Mouse (Mus musculus): ENCODE data around the gene Alad. TPM values are rescaled to one million over a fixed set of nuclear protein-coding genes. Genes with fewer than 3 reads are reported as not detected.
A peak's percentile ranks its signal among the peaks of the same experiment; 100 is the strongest.

Gene Alad
- polyA plus RNA-seq, 1 experiment from 2014 or later: 141 TPM

DNA sequence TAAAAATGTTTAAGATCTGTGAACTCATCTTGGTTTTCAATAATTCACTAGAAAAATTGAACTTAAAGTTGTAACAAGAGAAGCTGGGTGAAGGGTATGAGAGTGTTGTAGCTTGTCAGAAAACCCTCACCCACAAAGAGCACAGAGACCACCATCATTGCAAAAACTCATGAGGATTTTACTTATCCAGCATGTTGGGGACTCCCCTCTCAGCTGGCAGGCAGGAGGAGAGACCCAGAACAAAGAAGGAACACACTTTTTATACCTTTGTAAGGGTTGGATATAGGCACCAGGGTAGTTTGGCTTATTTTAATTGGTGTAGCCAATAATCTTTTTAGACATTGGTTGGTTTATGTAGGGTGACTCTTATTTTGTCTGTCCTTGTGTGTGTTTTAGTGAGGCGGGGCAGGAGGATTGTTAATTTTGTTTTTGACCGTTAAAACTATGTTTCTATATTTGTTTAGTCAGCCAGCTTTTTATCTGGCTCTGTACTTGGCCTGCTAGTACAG lies 1.2 kb upstream of the Alad start:
- Histone ChIP-seq H3K9ac (ENCODE audit: low read length) (no peak overlapping the region; the same call in 1 of the 2 replicates), H3K4me1 (replicated peaks; ENCODE audit: control insufficient read depth, insufficient read depth, low read length) (peaks cover 38% of the 10 kb centered on the region), H3K36me3 (ENCODE audit: control insufficient read depth, insufficient read depth, low read length) (peaks cover 6% of the 10 kb centered on the region), H3K27ac (ENCODE audit: low read length) (no peak overlapping the region), H3K4me3 (ENCODE audit: low read length) (no peak overlapping the region), H3K4me2 (ENCODE audit: low read depth, low read length) (no peak overlapping the region), H3K9me3 (ENCODE audit: control insufficient read depth, low read length) (no peaks in the 10 kb centered on the region), H3K27me3 (ENCODE audit: control insufficient read depth, insufficient read depth, low read depth, low read length) (no peaks in the 10 kb centered on the region)
- WGBS: 81% methylated on average over 2 of the region's 2 CpGs
- no peak for ATAC-seq (ENCODE audit: low read depth)

GRCm38 (mm10) chr4:62519122-62519848 lies 433 bp downstream of the Alad start:
- ATAC-seq (ENCODE audit: low read depth): peak; percentile 60
- peaks cover 46% of the 10 kb centered on the region for H3K4me1 ChIP-seq (replicated peaks; ENCODE audit: control insufficient read depth, insufficient read depth, low read length)
- H3K9ac ChIP-seq (ENCODE audit: low read length): peak overlapping the region; percentile 89
- no peaks in the 10 kb centered on the region for H3K9me3 ChIP-seq (ENCODE audit: control insufficient read depth, low read length)
- peak overlapping the region; percentile 88 for H3K4me3 ChIP-seq (ENCODE audit: low read length)
- H3K36me3 ChIP-seq (ENCODE audit: control insufficient read depth, insufficient read depth, low read length): peaks cover 6% of the 10 kb centered on the region
- under 1% methylated on average over 26 of the region's 26 CpGs for WGBS
- peak overlapping the region; percentile 62 for H3K4me2 ChIP-seq (ENCODE audit: low read depth, low read length)
- H3K27ac ChIP-seq (ENCODE audit: low read length): peak overlapping the region; percentile 95
- H3K27me3 ChIP-seq (ENCODE audit: control insufficient read depth, insufficient read depth, low read depth, low read length): no peaks in the 10 kb centered on the region

DNA sequence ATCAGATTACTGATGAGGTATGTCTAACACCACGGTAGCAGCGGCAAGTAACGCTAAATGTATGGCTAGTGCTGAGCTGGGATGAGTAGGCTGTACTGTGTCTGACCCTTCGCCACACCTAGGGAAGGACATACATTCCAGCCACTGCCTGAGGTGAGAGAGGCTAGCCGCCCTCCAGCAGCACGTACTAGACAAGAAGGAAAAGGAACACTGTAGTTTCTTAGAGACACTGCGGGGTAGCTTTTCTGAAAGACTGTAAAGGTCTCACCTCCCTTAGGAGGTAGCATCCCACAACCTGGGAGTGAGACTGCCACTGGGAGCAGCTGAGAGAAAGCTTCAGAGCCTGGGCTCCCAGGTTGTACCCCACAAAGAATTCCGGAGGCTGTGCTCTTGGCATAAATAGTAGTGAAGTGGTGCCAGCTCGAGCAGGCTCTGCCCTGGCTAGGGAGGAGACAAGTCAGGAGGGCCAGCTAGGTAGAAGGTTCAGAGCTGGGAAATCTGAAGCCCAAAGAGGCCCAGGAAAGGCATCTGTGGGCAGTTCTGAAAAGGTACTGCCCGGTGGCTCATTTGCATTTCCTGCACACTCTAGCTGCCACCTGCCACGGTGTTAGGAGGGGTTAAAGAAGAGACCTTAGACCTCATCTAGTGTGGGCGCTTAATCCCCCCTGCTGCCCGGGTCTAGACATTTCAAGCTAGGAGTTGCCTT lies 1.1 kb downstream of the Alad start:
- Histone ChIP-seq H3K4me1 (replicated peaks; ENCODE audit: control insufficient read depth, insufficient read depth, low read length) (peaks cover 40% of the 10 kb centered on the region), H3K27me3 (ENCODE audit: control insufficient read depth, insufficient read depth, low read depth, low read length) (no peaks in the 10 kb centered on the region), H3K36me3 (ENCODE audit: control insufficient read depth, insufficient read depth, low read length) (peaks cover 8% of the 10 kb centered on the region), H3K27ac (ENCODE audit: low read length) (peak overlapping the region; percentile 95), H3K9ac (ENCODE audit: low read length) (peak overlapping the region; percentile 89), H3K4me2 (ENCODE audit: low read depth, low read length) (peak overlapping the region; percentile 62), H3K4me3 (ENCODE audit: low read length) (peak overlapping the region; percentile 88), H3K9me3 (ENCODE audit: control insufficient read depth, low read length) (no peaks in the 10 kb centered on the region)
- ATAC-seq (ENCODE audit: low read depth): peak; percentile 12; the same call in 1 of the 2 replicates
- WGBS: 30% methylated on average over 13 of the region's 13 CpGs

DNA sequence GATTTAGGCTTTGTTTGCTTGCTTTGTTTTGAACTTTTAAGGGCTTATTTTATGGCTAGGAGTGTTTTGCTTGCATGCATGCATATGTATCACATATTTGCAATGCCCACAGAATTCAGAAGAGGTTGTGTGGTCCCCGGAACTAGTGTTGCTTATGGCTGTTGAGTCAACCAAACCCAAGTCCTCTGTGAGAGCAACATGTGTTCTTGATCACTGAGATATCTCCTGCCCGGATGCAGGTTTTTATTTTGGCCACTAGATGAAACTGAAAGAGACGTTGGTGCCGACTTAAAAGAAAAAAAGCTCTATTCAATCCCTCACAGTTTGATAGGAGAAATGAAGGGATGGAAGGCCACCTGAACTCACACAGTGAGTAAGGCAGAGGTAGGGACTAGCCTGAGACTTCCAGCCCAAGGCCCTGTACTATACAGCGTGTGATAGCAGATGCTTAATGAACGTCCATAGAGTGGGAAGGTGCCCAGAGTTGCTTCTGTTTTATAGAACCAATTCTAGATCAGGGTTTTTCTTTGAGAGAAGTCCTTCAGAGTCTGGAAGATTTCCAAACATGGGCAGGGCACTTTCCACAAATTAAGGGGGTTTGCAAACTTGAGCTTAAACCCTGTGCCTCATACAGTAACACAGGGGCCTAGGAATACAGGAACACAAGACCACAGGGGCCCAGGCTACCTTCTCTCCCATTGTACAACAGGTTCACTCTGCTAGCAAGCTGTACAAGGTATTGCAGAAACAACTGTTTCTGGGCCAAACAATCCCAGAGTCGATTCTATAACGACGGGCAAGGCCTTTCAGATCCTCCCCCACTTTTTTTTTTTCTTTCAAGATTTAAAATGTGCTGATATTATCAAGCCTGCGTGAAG lies 1.9 kb downstream of the Alad start:
- H3K36me3 ChIP-seq (ENCODE audit: control insufficient read depth, insufficient read depth, low read length): peaks cover 13% of the 10 kb centered on the region
- no peaks in the 10 kb centered on the region for H3K9me3 ChIP-seq (ENCODE audit: control insufficient read depth, low read length)
- peak overlapping the region; percentile 88 for H3K4me3 ChIP-seq (ENCODE audit: low read length)
- 56% methylated on average over 10 of the region's 10 CpGs for WGBS
- H3K9ac ChIP-seq (ENCODE audit: low read length): peak overlapping the region; percentile 89
- peak overlapping the region; percentile 62 for H3K4me2 ChIP-seq (ENCODE audit: low read depth, low read length)
- H3K27ac ChIP-seq (ENCODE audit: low read length): peak overlapping the region; percentile 95
- H3K27me3 ChIP-seq (ENCODE audit: control insufficient read depth, insufficient read depth, low read depth, low read length): no peaks in the 10 kb centered on the region
- peaks cover 40% of the 10 kb centered on the region for H3K4me1 ChIP-seq (replicated peaks; ENCODE audit: control insufficient read depth, insufficient read depth, low read length)
- ATAC-seq (ENCODE audit: low read depth): no peak

GRCm38 (mm10) chr4:62517046-62517445 lies 2.7 kb downstream of the Alad start:
- H3K36me3 ChIP-seq (ENCODE audit: control insufficient read depth, insufficient read depth, low read length): peaks cover 20% of the 10 kb centered on the region
- peaks cover 40% of the 10 kb centered on the region for H3K4me1 ChIP-seq (replicated peaks; ENCODE audit: control insufficient read depth, insufficient read depth, low read length)
- H3K4me2 ChIP-seq (ENCODE audit: low read depth, low read length): peak overlapping the region; percentile 62
- no peak overlapping the region for H3K4me3 ChIP-seq (ENCODE audit: low read length)
- H3K9ac ChIP-seq (ENCODE audit: low read length): peak overlapping the region; percentile 33; the same call in 1 of the 2 replicates
- H3K27me3 ChIP-seq (ENCODE audit: control insufficient read depth, insufficient read depth, low read depth, low read length): no peaks in the 10 kb centered on the region
- 63% methylated on average over 8 of the region's 8 CpGs for WGBS
- peak; percentile 12 for ATAC-seq (ENCODE audit: low read depth)
- H3K27ac ChIP-seq (ENCODE audit: low read length): peak overlapping the region; percentile 95
- H3K9me3 ChIP-seq (ENCODE audit: control insufficient read depth, low read length): no peaks in the 10 kb centered on the region

GRCm38 (mm10) chr4:62516579-62516978 lies 3.1 kb downstream of the Alad start:
- no peaks in the 10 kb centered on the region for H3K9me3 ChIP-seq (ENCODE audit: control insufficient read depth, low read length)
- peaks cover 24% of the 10 kb centered on the region for H3K36me3 ChIP-seq (ENCODE audit: control insufficient read depth, insufficient read depth, low read length)
- peaks cover 40% of the 10 kb centered on the region for H3K4me1 ChIP-seq (replicated peaks; ENCODE audit: control insufficient read depth, insufficient read depth, low read length)
- peak overlapping the region; percentile 41 for H3K4me2 ChIP-seq (ENCODE audit: low read depth, low read length)
- peak overlapping the region; percentile 95 for H3K27ac ChIP-seq (ENCODE audit: low read length)
- peak; percentile 41 for ATAC-seq (ENCODE audit: low read depth)
- no peak overlapping the region; the same call in 1 of the 2 replicates for H3K4me3 ChIP-seq (ENCODE audit: low read length)
- WGBS: 28% methylated on average over 1 of the region's 1 CpGs
- no peaks in the 10 kb centered on the region for H3K27me3 ChIP-seq (ENCODE audit: control insufficient read depth, insufficient read depth, low read depth, low read length)
- peak overlapping the region; percentile 46; the same call in 1 of the 2 replicates for H3K9ac ChIP-seq (ENCODE audit: low read length)

DNA sequence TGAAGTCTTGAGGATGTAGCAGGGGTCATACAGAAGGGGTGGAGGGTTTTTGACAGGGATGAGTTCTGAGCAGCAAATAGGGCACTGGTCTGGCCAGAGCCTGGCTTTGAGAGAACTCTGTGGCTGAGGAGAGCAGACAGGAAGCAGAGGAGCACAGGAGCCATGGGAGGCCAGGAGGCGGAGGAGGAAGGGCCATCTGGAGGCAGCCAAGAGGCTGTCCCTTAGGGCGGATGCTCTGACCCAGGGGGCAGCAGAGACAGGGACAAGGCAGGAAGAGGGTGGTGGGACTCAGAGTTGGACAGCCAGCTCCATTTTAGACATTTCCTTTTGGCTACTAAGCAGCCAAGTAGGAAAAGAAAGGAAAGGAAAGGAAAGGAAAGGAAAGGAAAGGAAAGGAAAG lies 3.6 kb downstream of the Alad start:
- Histone ChIP-seq H3K36me3 (ENCODE audit: control insufficient read depth, insufficient read depth, low read length) (peaks cover 29% of the 10 kb centered on the region), H3K9me3 (ENCODE audit: control insufficient read depth, low read length) (no peaks in the 10 kb centered on the region), H3K9ac (ENCODE audit: low read length) (peak overlapping the region; percentile 57), H3K4me1 (replicated peaks; ENCODE audit: control insufficient read depth, insufficient read depth, low read length) (peaks cover 40% of the 10 kb centered on the region), H3K4me3 (ENCODE audit: low read length) (peak overlapping the region; percentile 3; the same call in 1 of the 2 replicates), H3K27me3 (ENCODE audit: control insufficient read depth, insufficient read depth, low read depth, low read length) (no peaks in the 10 kb centered on the region), H3K4me2 (ENCODE audit: low read depth, low read length) (peak overlapping the region; percentile 41), H3K27ac (ENCODE audit: low read length) (peak overlapping the region; percentile 95)
- 24% methylated on average over 2 of the region's 2 CpGs for WGBS
- peak; percentile 6; the same call in 1 of the 2 replicates for ATAC-seq (ENCODE audit: low read depth)

DNA sequence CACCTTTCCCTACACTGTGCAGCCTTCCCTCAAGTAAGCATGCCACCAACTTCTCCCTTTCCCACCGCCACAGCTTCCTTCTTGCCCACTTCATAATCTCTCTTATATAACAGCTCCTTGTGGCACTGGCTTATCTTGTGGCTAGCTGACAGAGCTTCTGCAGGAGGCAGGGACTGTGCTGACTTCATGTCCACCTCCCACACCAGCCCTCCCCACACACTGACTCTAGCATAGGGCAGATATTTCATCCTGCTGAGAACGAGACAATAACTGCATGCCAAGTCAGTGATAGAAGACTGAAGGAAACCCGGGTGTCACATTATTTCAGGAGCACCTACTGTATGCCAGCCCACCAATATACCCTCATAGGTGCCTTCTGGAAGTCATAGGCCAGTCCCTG lies 4.2 kb downstream of the Alad start:
- ATAC-seq (ENCODE audit: low read depth): no peak
- peaks cover 34% of the 10 kb centered on the region for H3K36me3 ChIP-seq (ENCODE audit: control insufficient read depth, insufficient read depth, low read length)
- peak overlapping the region; percentile 57 for H3K9ac ChIP-seq (ENCODE audit: low read length)
- no peaks in the 10 kb centered on the region for H3K9me3 ChIP-seq (ENCODE audit: control insufficient read depth, low read length)
- WGBS: 43% methylated on average over 3 of the region's 3 CpGs
- no peak overlapping the region; the same call in 1 of the 2 replicates for H3K4me3 ChIP-seq (ENCODE audit: low read length)
- H3K27ac ChIP-seq (ENCODE audit: low read length): peak overlapping the region; percentile 95
- peak overlapping the region; percentile 41 for H3K4me2 ChIP-seq (ENCODE audit: low read depth, low read length)
- no peaks in the 10 kb centered on the region for H3K27me3 ChIP-seq (ENCODE audit: control insufficient read depth, insufficient read depth, low read depth, low read length)
- H3K4me1 ChIP-seq (replicated peaks; ENCODE audit: control insufficient read depth, insufficient read depth, low read length): peaks cover 40% of the 10 kb centered on the region

Data from lung, embryonic 16.5 days (tissue).